Mouse (Mus musculus) kidney, adult 2 months (tissue): ENCODE data around the gene Wdfy1. TPM values are rescaled to one million over a fixed set of nuclear protein-coding genes. Genes with fewer than 3 reads are reported as not detected.

ENCODE experiments used
- DNase-seq: peaks from one replicate; pipeline ENCODE4 v3.0.0; 2021
- H3K27ac ChIP-seq: fragments of 200-500 bp; 2 replicates; pipeline ENCODE4 v1.5.1; 2012; ENCODE audit warnings: low read depth, low read length, control low read depth, inconsistent platforms; ENCODE audit not compliant: insufficient read depth
- H3K27me3 ChIP-seq: fragments of 200-500 bp; replicated peaks from 2 replicates; pipeline ENCODE4 v1.6.1; 2012; ENCODE audit warnings: mild to moderate bottlenecking, moderate library complexity, low read length, inconsistent platforms; ENCODE audit not compliant: control insufficient read depth, insufficient read depth
- H3K36me3 ChIP-seq: fragments of 200-500 bp; 2 replicates; pipeline ENCODE4 v1.6.1; 2012; ENCODE audit warnings: mild to moderate bottlenecking, moderate library complexity, low read length, inconsistent platforms; ENCODE audit not compliant: control insufficient read depth, insufficient read depth
- H3K4me1 ChIP-seq: fragments of 200-500 bp; 2 replicates; pipeline ENCODE4 v1.6.1; 2011; ENCODE audit warnings: low read length; ENCODE audit not compliant: control insufficient read depth, insufficient read depth
- H3K4me3 ChIP-seq: fragments of 200-500 bp; 2 replicates; pipeline ENCODE4 v1.5.1; 2011; ENCODE audit warnings: mild to moderate bottlenecking, low read depth, low read length, control low read depth; ENCODE audit not compliant: insufficient read depth
- CTCF ChIP-seq: fragments of 200-500 bp; conservative IDR thresholded peaks from 2 replicates; pipeline ENCODE4 v1.5.1; 2011; ENCODE audit warnings: low read depth, mild to moderate bottlenecking, control low read depth, low read length, moderate library complexity, mixed read lengths; ENCODE audit not compliant: insufficient read depth, insufficient read length
- POLR2A ChIP-seq: fragments of 200-500 bp; IDR thresholded peaks from one replicate; pipeline ENCODE4 v1.6.1; 2011; ENCODE audit warnings: low read depth, low read length, control low read depth
- WGBS: fragments of 180-500 bp; shearing (Covaris S2); methylation state at CpG from one replicate; pipeline ENCODE4 v1.1.7; 2018; 5-methylcytosine and 5-hydroxymethylcytosine counted together
- polyA plus RNA-seq: library from polyadenylated mRNA; depleted of rRNA; stranded (reverse); fragments of >200 nt; gene quantifications from 2 replicates; pipeline ENCODE4 v1.2.3, GENCODE M21; 2012

The Wdfy1 gene
- polyA plus RNA-seq, 1 experiment, result 46.4 TPM

GRCm38 (mm10) chr1:79711147-79712126 is 64.5 kb downstream of the Wdfy1 start:
- DNase-seq, result peak; percentile 50
- H3K27me3 ChIP-seq, result no peaks in the 10 kb centered on the region
- WGBS, result 52% methylated on average over 18 of the region's 18 CpGs
- peaks cover 20% of the 10 kb centered on the region for H3K4me1 ChIP-seq
- peak overlapping the region; percentile 68 for H3K27ac ChIP-seq
- no peak overlapping the region for H3K4me3 ChIP-seq
- peaks cover 2% of the 10 kb centered on the region; the same call in 1 of the 2 replicates for H3K36me3 ChIP-seq
- TF ChIP-seq POLR2A, result no peak
- TF ChIP-seq CTCF, result no peak

DNA sequence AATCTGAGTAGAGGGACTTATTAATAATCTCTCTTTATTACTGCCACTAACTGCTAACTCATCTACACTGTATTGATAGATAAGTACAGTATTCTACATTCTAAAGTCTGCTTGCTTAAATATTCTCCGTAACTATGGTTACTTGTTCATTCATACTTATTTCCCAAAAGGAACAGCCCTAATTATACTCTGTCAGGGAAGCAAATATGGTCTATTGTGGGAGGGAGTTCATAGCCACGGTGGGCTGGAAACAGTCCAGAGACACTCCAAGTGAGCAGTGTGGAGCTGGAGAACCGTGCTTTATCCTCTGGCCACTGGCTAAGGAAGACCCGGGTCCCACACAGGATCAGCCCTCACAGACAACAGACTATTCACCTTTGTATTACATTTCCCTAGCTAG is 65.3 kb downstream of the Wdfy1 start:
- H3K36me3 ChIP-seq, result peaks cover 4% of the 10 kb centered on the region; the same call in 1 of the 2 replicates
- 39% methylated on average over 4 of the region's 4 CpGs for WGBS
- no peak overlapping the region for H3K4me3 ChIP-seq
- peak overlapping the region; percentile 47 for H3K27ac ChIP-seq
- H3K4me1 ChIP-seq, result peaks cover 20% of the 10 kb centered on the region
- no peaks in the 10 kb centered on the region for H3K27me3 ChIP-seq
- TF ChIP-seq CTCF (no peak), POLR2A (no peak)
- no peak for DNase-seq

DNA sequence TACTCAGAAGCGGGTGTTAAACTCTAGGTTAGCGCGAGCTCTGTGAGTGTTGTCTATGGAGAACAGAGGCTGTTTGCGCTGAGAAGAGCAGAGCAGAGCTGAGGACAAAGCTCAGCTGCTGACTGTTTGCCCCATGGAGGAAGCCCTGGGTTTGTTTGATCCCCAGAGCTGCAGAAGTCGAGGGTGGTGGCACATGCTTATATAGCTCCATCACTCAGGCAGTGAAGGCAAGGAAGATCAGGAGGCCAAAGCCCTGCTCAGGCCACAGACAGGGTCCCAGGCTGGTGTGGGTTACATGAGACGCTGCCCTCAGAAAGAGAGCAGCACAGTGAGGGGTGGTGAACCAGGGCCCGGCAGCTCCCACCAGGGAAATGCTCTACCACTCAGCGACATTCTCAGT is 65.7 kb downstream of the Wdfy1 start:
- no peak overlapping the region for H3K4me3 ChIP-seq
- WGBS, result 67% methylated on average over 8 of the region's 8 CpGs
- H3K27me3 ChIP-seq, result no peaks in the 10 kb centered on the region
- no peak overlapping the region for H3K27ac ChIP-seq
- peaks cover 4% of the 10 kb centered on the region; the same call in 1 of the 2 replicates for H3K36me3 ChIP-seq
- no peak for DNase-seq
- TF ChIP-seq CTCF (no peak), POLR2A (no peak)
- peaks cover 20% of the 10 kb centered on the region for H3K4me1 ChIP-seq

DNA sequence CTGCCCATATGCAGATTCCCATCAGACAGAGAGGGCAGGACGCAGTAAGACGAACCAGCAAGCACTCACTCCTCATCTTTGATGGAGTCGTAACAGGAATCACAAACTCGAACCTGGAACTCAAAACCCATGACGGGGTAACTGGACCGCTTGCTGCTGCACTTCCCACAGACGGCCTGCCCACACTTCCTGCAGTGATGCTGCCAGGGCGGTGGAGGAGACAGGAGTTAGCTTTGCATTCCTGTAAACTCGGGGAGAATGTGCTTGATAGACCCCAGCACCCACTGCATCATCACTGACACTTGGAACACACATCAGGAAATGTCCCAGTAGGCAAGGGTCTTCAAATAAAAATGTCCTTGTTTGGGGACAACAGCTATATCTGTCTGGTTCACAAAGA is 68.6 kb downstream of the Wdfy1 start:
- Histone ChIP-seq H3K4me1 (peaks cover 7% of the 10 kb centered on the region; the same call in 1 of the 2 replicates), H3K36me3 (peaks cover 4% of the 10 kb centered on the region), H3K27me3 (no peaks in the 10 kb centered on the region), H3K4me3 (no peak overlapping the region), H3K27ac (no peak overlapping the region)
- WGBS, result 85% methylated on average over 9 of the region's 9 CpGs
- TF ChIP-seq CTCF (no peak), POLR2A (no peak)
- DNase-seq, result no peak

DNA sequence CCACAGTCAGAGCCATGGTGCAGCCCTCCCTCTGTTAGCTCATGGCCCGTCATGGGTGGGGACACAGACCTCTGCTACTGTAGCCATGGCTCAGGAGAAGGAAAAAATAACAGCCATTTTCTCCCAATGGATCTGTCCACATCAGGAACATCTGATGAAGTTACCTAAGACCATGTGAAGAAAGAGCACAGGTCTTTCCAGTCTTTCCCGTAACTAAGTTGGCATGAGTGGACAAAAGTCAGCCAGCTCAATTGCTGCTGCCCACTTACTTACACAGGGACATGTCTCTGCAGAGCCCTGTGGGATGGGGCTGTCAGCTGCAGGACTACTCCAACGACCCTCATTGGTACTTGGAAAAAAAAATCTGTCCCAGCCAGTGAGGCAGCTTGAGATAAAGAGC is 69.2 kb downstream of the Wdfy1 start:
- Histone ChIP-seq H3K36me3 (peaks cover 4% of the 10 kb centered on the region), H3K27me3 (no peaks in the 10 kb centered on the region), H3K27ac (no peak overlapping the region), H3K4me3 (no peak overlapping the region), H3K4me1 (peaks cover 6% of the 10 kb centered on the region; the same call in 1 of the 2 replicates)
- DNase-seq, result no peak
- 82% methylated on average over 3 of the region's 3 CpGs for WGBS
- TF ChIP-seq CTCF (no peak), POLR2A (no peak)

DNA sequence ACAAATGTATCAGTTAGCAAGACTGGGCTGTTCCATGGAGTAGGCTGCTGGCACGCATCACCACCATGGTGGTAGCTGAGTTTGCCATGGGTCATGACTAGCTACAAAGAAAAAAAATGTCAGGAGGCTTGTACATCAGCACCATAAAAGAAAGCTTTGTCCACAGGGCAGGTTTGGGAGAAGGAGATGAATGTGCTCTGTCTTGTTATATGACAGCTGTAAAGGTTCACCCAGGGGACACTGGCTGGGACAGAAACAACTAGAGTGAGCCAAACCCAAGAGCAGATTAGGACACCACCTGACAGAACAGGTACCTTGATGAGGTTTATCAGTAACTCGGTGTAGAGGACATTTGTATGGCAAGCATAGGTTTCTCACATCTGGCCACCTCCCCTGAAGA is 71.3 kb downstream of the Wdfy1 start:
- Histone ChIP-seq H3K4me3 (no peak overlapping the region), H3K27ac (no peak overlapping the region), H3K36me3 (peaks cover 4% of the 10 kb centered on the region), H3K4me1 (no peaks in the 10 kb centered on the region), H3K27me3 (no peaks in the 10 kb centered on the region)
- 94% methylated on average over 2 of the region's 2 CpGs for WGBS
- TF ChIP-seq CTCF (no peak), POLR2A (no peak)
- DNase-seq, result no peak

- Histone ChIP-seq H3K27ac (no peak overlapping the region), H3K27me3 (no peaks in the 10 kb centered on the region), H3K4me3 (no peak overlapping the region), H3K36me3 (peaks cover 2% of the 10 kb centered on the region), H3K4me1 (no peaks in the 10 kb centered on the region)
- 66% methylated on average over 8 of the region's 8 CpGs for WGBS
- no peak for TF ChIP-seq POLR2A
- TF ChIP-seq CTCF, result no peak
- no peak for DNase-seq
These were observed 72.4 kb downstream of the Wdfy1 start for GRCm38 (mm10) chr1:79703520-79703919.
